Mouse (Mus musculus) heart, embryonic 10.5 days (tissue): ENCODE measurements at regions not wholly inside any gene's neighbourhood (a gene's known extent, or its start where the extent isn't known, plus 50 kb on each side); places are given as distances from the start of the nearest gene placed in this dataset.

Source experiments
- DNase-seq: peaks from one replicate; pipeline ENCODE4 v3.0.0-alpha.2; 2017; ENCODE audit warnings: low spot score
- H3K27ac ChIP-seq: fragments of 300-500 bp; sonication (generic); 2 replicates; pipeline ENCODE4 v1.5.1; 2016; ENCODE audit warnings: mild to moderate bottlenecking
- H3K27me3 ChIP-seq: fragments of 300-500 bp; sonication (generic); 2 replicates; pipeline ENCODE4 v1.6.1; 2016; ENCODE audit warnings: mild to moderate bottlenecking; ENCODE audit not compliant: poor library complexity, insufficient read depth, severe bottlenecking
- H3K36me3 ChIP-seq: fragments of 300-500 bp; sonication (generic); 2 replicates; pipeline ENCODE4 v1.6.1; 2016; ENCODE audit warnings: mild to moderate bottlenecking, moderate library complexity
- H3K4me1 ChIP-seq: fragments of 300-500 bp; sonication (generic); 2 replicates; pipeline ENCODE4 v1.6.1; 2016; ENCODE audit warnings: mild to moderate bottlenecking
- H3K4me3 ChIP-seq: fragments of 300-500 bp; sonication (generic); 2 replicates; pipeline ENCODE4 v1.5.1; 2016; ENCODE audit warnings: mild to moderate bottlenecking, moderate library complexity
- H3K9me3 ChIP-seq: fragments of 300-500 bp; sonication (generic); 2 replicates; pipeline ENCODE4 v1.6.1; 2016; ENCODE audit warnings: mild to moderate bottlenecking, moderate library complexity
- WGBS: fragments of 180-500 bp; shearing (Covaris S2); methylation state at CpG from one replicate; pipeline ENCODE4 v1.1.7; 2016; 5-methylcytosine and 5-hydroxymethylcytosine counted together

DNA sequence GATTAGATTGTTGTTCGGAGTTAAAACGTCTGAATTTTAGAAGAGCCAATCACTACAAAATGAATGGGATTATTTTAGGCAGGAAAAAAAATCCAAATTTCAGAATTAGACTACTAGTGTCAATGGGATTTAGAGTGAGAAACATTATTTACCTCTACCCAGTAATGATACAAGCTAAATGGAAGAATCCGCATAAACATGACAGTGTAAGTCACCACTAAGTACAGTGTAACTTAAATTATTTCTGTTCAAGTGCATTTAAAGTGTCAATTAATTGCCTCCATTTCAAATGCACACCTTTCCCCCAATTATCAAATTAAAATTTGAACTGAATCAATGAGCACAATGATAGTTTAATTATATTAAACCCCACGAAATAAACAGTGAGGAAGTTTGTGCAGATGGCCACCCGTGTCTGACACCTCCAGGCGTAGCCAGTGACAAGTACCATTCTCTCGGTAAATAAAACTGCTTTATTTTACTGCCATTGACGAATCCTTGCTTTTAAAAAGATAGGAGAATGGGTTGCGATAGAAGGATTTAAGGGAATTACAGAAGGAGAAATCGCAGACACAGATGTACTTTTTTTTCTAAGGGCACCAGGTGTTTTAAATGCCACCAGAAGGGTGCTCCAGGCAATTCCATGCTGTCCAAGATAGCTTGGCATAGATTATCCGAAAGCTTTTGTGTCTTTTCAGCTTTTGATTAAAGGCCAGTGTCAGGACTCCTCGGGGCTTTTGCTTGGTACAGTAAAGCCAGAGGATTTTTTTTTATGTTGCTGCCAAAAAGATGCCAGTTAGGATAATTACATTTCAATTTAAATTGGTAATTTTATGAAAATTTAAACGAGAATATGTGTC is 249.5 kb upstream of the Gm11146 start:
- no peak overlapping the region for H3K27ac ChIP-seq
- H3K9me3 ChIP-seq, result no peaks in the 10 kb centered on the region
- H3K27me3 ChIP-seq, result no peaks in the 10 kb centered on the region
- no peaks in the 10 kb centered on the region for H3K4me1 ChIP-seq
- 82% methylated on average over 13 of the region's 13 CpGs for WGBS
- H3K36me3 ChIP-seq, result no peaks in the 10 kb centered on the region
- H3K4me3 ChIP-seq, result no peak overlapping the region
- no peak for DNase-seq

DNA sequence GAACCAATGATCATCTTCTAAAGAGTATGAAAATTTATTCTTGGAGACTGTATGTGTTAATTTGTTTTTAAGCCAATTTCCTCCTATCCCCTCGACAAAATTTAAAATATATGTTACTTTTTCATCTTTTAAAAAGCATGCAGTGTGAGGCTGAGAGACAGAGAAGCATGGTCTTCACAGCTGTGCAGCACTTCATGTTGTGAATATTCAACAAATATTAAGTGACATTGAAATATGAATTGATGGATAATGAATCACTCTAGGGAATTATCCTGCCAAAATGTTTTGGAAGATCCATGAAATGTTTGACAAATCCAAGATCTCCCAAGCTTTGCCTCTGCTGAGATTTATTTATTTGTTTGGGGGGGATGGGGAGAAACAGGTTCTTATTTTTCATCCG is 233.9 kb upstream of the Gm11146 start:
- no peaks in the 10 kb centered on the region for H3K36me3 ChIP-seq
- H3K27ac ChIP-seq, result no peak overlapping the region
- no peak for DNase-seq
- no peaks in the 10 kb centered on the region for H3K27me3 ChIP-seq
- WGBS, result 89% methylated on average over 2 of the region's 2 CpGs
- H3K4me1 ChIP-seq, result no peaks in the 10 kb centered on the region
- no peak overlapping the region for H3K4me3 ChIP-seq
- H3K9me3 ChIP-seq, result no peaks in the 10 kb centered on the region

DNA sequence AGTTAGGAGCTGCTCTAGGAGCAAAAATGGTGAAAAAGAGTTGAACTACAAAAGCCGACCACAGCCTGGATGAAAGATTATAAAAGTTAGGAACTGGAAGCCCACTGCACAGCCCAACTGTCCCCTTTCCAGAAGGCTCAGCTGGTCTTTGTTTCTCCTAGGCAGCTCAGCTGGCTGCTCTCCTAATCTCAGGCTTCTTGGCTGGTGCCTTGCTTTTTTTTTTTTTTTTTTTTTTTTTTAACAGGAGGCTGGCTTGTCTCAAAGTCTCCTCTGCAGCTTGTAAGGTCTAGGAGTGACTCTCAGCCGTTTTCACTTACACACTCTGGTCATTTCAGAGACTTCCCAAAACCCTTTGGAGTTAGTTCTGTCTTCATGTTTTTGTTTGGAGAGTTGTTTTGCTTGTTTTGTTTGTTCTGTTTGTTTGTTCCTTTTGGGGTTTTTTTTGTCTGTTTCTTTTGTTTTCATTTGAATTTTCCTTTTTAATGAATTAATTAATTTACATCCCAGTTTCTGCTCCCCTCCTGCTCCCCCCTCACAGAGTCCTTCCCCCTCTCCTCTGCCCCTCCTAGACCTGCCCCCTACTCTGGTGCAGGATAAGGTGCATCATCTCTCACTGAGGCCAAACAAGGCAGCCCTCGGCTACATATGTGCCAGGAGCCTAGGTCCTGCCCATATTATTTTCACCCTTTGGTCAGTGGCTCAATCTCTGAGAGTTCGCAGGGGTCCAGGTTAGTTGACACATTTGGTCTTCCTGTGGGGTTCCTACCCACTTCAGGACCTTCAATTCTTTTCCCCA is 225.6 kb upstream of the Gm11146 start:
- DNase-seq, result no peak
- Histone ChIP-seq H3K4me1 (no peaks in the 10 kb centered on the region), H3K36me3 (no peaks in the 10 kb centered on the region), H3K4me3 (no peak overlapping the region), H3K27me3 (no peaks in the 10 kb centered on the region), H3K9me3 (no peaks in the 10 kb centered on the region), H3K27ac (no peak overlapping the region)
- 47% methylated on average over 4 of the region's 4 CpGs for WGBS

DNA sequence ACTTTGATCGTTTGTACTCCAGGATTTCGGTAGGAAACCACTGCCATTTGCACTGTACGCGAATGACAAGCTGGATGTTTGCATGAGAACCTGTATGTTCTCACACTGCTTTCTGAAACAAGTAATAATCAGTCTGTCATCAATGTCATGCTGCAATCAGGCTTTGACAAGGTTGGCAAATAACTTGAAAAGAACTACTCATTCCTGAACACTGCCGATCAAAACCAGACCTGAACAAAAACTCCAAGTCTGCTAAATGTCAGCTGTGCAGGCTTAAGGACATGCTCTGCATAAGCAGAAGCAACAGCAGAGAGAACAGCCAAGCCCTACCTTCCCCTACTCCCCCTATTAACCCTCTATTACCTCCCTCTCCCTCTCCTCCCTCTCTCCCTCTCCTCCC is 197.8 kb upstream of the Gm11146 start:
- WGBS, result 63% methylated on average over 5 of the region's 5 CpGs
- no peak overlapping the region for H3K27ac ChIP-seq
- H3K4me1 ChIP-seq, result no peaks in the 10 kb centered on the region
- H3K27me3 ChIP-seq, result no peaks in the 10 kb centered on the region
- no peaks in the 10 kb centered on the region for H3K36me3 ChIP-seq
- no peak for DNase-seq
- no peaks in the 10 kb centered on the region for H3K9me3 ChIP-seq
- no peak overlapping the region for H3K4me3 ChIP-seq

DNA sequence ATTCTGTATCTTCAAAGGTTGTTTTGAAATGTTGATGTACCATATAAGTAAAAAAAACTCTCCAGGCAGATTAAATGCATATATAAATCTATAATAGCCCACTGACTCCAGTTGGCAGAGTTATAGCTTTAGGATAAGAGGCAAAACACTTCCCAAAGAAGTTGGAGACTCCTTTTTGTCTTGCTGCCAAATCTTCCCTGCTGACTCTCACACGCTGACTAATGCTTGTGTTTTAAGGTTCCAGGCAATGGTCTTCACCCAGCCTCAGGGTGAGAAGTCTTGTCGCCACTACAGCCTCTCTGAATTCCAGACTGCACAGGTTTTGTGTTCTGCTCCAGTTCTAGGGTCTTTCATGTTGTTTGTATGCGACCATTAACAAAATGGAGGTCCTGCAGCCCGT is 195.0 kb upstream of the Gm11146 start:
- DNase-seq, result no peak
- WGBS, result 73% methylated on average over 4 of the region's 4 CpGs
- H3K4me1 ChIP-seq, result no peaks in the 10 kb centered on the region
- no peaks in the 10 kb centered on the region for H3K9me3 ChIP-seq
- H3K36me3 ChIP-seq, result no peaks in the 10 kb centered on the region
- H3K27me3 ChIP-seq, result no peaks in the 10 kb centered on the region
- no peak overlapping the region for H3K27ac ChIP-seq
- no peak overlapping the region for H3K4me3 ChIP-seq

DNA sequence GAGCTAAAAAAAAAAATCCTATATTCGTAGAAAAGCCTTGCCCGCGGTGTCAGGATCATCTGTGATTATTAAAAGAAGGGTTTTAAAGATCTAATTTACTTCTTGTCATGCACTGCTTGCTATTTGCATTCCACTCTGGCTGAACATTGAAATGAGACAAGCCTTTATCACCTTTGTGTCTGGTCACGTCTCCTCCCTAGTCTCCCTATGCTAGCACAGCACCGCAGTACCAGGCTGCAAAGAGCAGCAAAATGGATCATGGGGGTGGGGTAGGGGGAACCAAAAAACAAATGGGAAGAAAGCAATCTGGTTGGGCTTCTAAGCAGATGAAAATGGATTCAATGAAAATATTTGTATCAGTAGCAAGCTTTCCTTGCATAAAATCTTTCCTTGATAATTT is 187.8 kb upstream of the Gm11146 start:
- Histone ChIP-seq H3K4me1 (no peaks in the 10 kb centered on the region), H3K36me3 (no peaks in the 10 kb centered on the region), H3K27me3 (no peaks in the 10 kb centered on the region), H3K27ac (no peak overlapping the region), H3K4me3 (no peak overlapping the region), H3K9me3 (no peaks in the 10 kb centered on the region)
- 76% methylated on average over 5 of the region's 5 CpGs for WGBS
- DNase-seq, result no peak

DNA sequence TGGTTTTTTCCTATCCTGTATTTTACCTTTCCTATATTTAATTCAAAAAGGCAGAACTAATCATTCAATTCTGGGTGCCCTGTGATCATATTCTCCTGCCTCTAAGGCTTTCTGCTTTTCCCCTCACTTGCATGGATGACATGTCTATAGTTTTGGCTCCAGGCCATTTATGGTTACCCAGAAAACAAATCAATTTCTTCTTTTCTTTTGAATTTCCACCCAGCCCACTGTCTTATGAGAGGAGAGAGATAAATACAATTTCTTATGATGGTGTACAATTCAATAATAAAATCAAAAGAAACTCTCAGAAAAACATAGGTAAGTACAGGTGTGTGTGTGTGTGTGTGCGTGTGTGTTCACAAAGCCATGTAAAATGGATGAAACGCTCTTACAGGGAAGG is 187.3 kb upstream of the Gm11146 start:
- 78% methylated on average over 2 of the region's 2 CpGs for WGBS
- H3K27me3 ChIP-seq, result no peaks in the 10 kb centered on the region

DNA sequence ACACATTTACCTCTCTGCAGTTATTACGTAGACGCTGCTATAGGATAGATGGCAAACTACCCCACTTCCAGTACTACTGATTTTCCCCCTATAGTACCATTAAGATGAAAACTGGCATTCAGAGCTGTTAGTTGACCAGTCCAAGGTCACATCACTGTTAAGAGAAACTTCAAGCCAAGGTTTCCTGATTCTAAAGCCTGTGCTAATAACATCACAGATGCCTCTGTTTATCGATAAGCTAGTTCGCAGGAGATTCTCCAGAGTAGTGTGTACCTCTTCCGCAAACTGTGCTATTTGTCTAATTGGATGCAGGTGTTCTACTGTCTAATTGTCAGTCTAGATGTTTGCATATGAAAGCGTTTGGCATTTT is 186.9 kb upstream of the Gm11146 start:
- Histone ChIP-seq H3K4me1 (no peaks in the 10 kb centered on the region), H3K27me3 (no peaks in the 10 kb centered on the region), H3K4me3 (no peak overlapping the region), H3K9me3 (no peaks in the 10 kb centered on the region), H3K36me3 (no peaks in the 10 kb centered on the region), H3K27ac (no peak overlapping the region)
- WGBS, result 87% methylated on average over 6 of the region's 6 CpGs
- DNase-seq, result no peak

More for the DNA sequence above, 187.3 kb upstream of the Gm11146 start:
- Histone ChIP-seq H3K4me1 (no peaks in the 10 kb centered on the region), H3K27ac (no peak overlapping the region), H3K9me3 (no peaks in the 10 kb centered on the region), H3K36me3 (no peaks in the 10 kb centered on the region), H3K4me3 (no peak overlapping the region)
- no peak for DNase-seq

DNA sequence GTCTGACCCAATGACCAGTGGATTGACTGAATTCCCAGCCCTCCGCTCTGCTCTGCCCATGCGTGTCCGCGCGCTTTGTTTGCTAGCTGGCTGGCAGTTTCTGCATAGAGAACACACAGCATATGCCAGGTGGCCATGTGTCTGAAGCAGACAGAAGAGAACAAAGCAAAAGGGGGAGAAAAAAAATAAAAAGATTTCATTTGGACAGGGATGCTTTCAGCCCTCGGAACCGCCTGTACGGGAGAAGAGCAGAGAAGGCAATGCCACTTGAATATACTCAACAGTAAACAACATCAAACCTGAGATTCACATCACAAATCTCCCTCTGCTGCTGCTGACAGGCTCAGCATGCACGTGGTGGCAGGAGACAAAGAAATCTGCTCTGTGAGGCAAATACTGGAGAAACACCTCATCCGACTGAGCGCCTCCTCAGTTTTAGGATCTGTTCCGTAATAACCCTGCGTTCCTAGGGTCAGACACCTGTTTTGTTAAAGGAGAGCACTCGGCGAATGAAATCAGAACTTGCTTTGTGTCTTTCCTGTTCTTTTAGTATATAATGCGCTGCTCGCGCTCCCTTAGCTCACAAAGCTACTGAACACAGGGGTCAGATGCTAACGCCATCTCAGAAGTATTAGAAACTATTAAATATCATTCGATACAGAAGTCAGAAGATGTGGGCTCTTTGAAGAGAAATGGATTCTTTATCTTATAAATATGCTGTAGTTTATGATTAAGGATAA is 186.3 kb upstream of the Gm11146 start:
- Histone ChIP-seq H3K4me3 (no peak overlapping the region), H3K27me3 (no peaks in the 10 kb centered on the region), H3K36me3 (no peaks in the 10 kb centered on the region), H3K27ac (no peak overlapping the region), H3K4me1 (no peaks in the 10 kb centered on the region), H3K9me3 (no peaks in the 10 kb centered on the region)
- 85% methylated on average over 20 of the region's 20 CpGs for whole genome bisulfite sequencing
- DNase-seq, result no peak

DNA sequence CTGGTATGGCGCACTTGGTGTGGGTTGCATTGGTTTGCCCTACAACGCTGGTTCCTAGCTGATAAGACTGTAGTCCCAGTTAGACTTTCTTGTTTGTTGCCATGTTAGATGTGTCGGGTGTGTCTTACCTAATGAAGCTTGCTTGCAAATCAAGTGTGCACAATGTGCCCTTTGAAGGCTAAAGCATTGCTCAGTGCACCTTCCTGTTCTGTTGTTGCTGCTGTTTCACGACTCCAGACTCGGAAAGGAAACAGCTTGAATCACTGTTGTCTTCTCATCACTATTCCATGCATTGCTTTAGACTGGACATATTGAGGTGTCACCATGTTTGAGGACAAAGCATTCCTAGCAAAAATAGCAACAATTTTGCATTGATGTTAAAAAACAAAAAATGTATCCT is 185.1 kb upstream of the Gm11146 start:
- 86% methylated on average over 5 of the region's 5 CpGs for WGBS
- no peak for DNase-seq
- no peaks in the 10 kb centered on the region for H3K9me3 ChIP-seq
- H3K4me3 ChIP-seq, result no peak overlapping the region
- no peaks in the 10 kb centered on the region for H3K36me3 ChIP-seq
- no peaks in the 10 kb centered on the region for H3K4me1 ChIP-seq
- H3K27me3 ChIP-seq, result no peaks in the 10 kb centered on the region
- no peak overlapping the region for H3K27ac ChIP-seq

DNA sequence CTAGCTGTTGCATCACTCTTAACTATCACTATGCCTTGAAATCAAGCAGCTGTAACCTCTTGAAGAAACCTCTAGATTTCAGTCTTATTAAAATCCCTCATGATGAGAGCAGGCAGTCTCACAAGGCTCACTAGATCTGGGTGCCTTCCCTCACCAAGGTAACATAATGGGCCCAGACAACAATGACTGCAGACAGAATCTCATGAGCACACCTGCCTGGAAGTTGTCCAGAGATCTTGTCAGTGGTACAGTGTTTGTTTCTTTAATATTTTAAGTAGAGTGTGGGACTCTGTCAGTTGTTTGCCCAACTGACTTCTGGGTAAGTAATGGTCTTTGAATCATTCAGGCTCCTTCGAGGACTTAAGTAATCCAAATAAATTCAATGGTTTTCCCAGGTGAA is 177.1 kb upstream of the Gm11146 start:
- 74% methylated on average over 1 of the region's 1 CpGs for WGBS
- no peaks in the 10 kb centered on the region for H3K9me3 ChIP-seq

DNA sequence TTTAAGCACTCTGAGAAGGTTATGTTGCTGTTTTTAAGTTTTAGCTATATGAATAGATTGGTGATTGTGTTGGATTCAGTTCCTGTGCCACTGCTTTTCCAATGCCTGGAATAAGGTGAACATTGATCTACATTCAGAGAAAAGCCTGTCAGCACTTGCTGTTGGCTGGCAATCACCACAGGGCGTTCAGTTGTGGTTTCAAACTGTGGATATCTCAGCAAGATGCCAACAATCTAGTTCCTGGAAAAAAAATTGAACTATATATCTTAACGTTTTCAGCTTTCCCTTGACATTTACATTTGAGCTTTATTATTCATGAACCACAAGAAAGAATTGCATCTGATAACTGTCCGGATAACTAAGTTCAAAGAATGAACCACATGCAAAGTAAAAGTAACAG is 170.2 kb upstream of the Gm11146 start:
- Histone ChIP-seq H3K9me3 (no peaks in the 10 kb centered on the region), H3K36me3 (no peaks in the 10 kb centered on the region), H3K4me1 (no peaks in the 10 kb centered on the region), H3K27me3 (no peaks in the 10 kb centered on the region), H3K27ac (no peak overlapping the region), H3K4me3 (no peak overlapping the region)
- WGBS, result 69% methylated on average over 3 of the region's 3 CpGs
- DNase-seq, result no peak

More for the DNA sequence above, 177.1 kb upstream of the Gm11146 start:
- Histone ChIP-seq H3K27ac (no peak overlapping the region), H3K4me3 (no peak overlapping the region), H3K4me1 (no peaks in the 10 kb centered on the region), H3K36me3 (no peaks in the 10 kb centered on the region), H3K27me3 (no peaks in the 10 kb centered on the region)
- DNase-seq, result no peak

DNA sequence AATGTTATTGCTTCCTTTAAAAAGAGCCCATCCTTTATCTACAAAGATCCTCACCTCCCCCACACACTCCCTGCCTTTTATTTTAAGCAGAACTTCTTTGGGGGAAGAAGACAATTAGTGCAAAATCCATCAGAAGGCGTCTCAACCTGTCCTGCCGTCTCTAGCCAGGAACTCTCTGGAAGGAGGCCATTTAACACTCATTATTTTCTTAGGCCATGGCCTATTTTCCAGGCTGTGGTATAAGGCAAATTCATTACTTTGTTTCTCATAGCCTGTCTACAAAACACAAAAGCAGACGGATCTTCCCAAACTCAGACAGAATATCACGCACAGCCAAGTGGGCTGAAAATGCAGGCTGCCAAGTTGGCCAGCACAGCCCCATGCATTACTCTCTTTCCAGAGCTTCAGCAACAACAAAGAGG is 159.0 kb upstream of the Gm11146 start:
- Histone ChIP-seq H3K4me1 (no peaks in the 10 kb centered on the region), H3K36me3 (no peaks in the 10 kb centered on the region), H3K9me3 (no peaks in the 10 kb centered on the region), H3K27me3 (no peaks in the 10 kb centered on the region), H3K4me3 (no peak overlapping the region), H3K27ac (no peak overlapping the region)
- DNase-seq, result no peak
- WGBS, result 81% methylated on average over 4 of the region's 4 CpGs
